Mouse (Mus musculus) heart, embryonic 14.5 days (tissue): ENCODE measurements around the gene Gjb3. TPM values are rescaled to one million over a fixed set of nuclear protein-coding genes. Genes with fewer than 3 reads are reported as not detected.

Source experiments
- ATAC-seq: fragments of 200-750 bp; cut with Nextera tagmentation; 2 replicates; pipeline ENCODE4 v1.8.0; 2017; ENCODE audit warnings: low read depth, moderate TSS enrichment; ENCODE audit not compliant: insufficient number of reproducible peaks, insufficient read depth, low FRiP score
- H3K27ac ChIP-seq, 2 experiments: fragments of 200-500 bp in 1 of 2; fragments of 300-500 bp in 1 of 2; sonication (generic) in 1 of 2; replicated peaks in 1 of 2; 2 replicates each; pipeline ENCODE4 v1.5.1; 2012 to 2014; ENCODE audit warnings: low read depth in 2 of 2, low read length in 2 of 2, control low read depth in 1 of 2, mild to moderate bottlenecking in 1 of 2, mixed read lengths in 1 of 2; ENCODE audit not compliant: control insufficient read depth in 1 of 2, insufficient read depth in 1 of 2
- H3K27me3 ChIP-seq: fragments of 300-500 bp; sonication (generic); 2 replicates; pipeline ENCODE4 v1.6.1; 2014; ENCODE audit warnings: mild to moderate bottlenecking, low read length, control low read depth; ENCODE audit not compliant: control insufficient read depth, insufficient read depth
- H3K36me3 ChIP-seq: fragments of 300-500 bp; sonication (generic); 2 replicates; pipeline ENCODE4 v1.6.1; 2014; ENCODE audit warnings: mild to moderate bottlenecking, control low read depth, low read length, mixed read lengths; ENCODE audit not compliant: control insufficient read depth, insufficient read depth
- H3K4me1 ChIP-seq, 2 experiments: fragments of 200-500 bp in 1 of 2; fragments of 300-500 bp in 1 of 2; sonication (generic) in 1 of 2; 2 replicates each; pipeline ENCODE4 v1.6.1; 2012 to 2014; ENCODE audit warnings: low read length in 2 of 2, control low read depth in 1 of 2, mixed read lengths in 1 of 2; ENCODE audit not compliant: control insufficient read depth in 2 of 2, insufficient read depth in 2 of 2
- H3K4me2 ChIP-seq: fragments of 300-500 bp; sonication (generic); 2 replicates; pipeline ENCODE4 v1.6.1; 2014; ENCODE audit warnings: mild to moderate bottlenecking, low read length
- H3K4me3 ChIP-seq, 2 experiments: fragments of 200-500 bp in 1 of 2; fragments of 300-500 bp in 1 of 2; sonication (generic) in 1 of 2; 2 replicates each; pipeline ENCODE4 v1.5.1; 2012 to 2014; ENCODE audit warnings: low read length in 2 of 2, mild to moderate bottlenecking in 2 of 2, control low read depth in 1 of 2, low read depth in 1 of 2, moderate library complexity in 1 of 2; ENCODE audit not compliant: control insufficient read depth in 1 of 2, insufficient read depth in 1 of 2
- H3K9ac ChIP-seq: fragments of 300-500 bp; sonication (generic); 2 replicates; pipeline ENCODE4 v1.6.1; 2014; ENCODE audit warnings: mild to moderate bottlenecking, low read length
- H3K9me3 ChIP-seq: fragments of 300-500 bp; sonication (generic); 2 replicates; pipeline ENCODE4 v1.6.1; 2016; ENCODE audit warnings: low read length, control low read depth; ENCODE audit not compliant: control insufficient read depth
- WGBS: fragments of 180-500 bp; shearing (Covaris S2); extraction: QIAGEN DNeasy Blood & Tissue Kit; methylation state at CpG from one replicate; pipeline ENCODE4 v1.1.7; 2014; 5-methylcytosine and 5-hydroxymethylcytosine counted together
- polyA plus RNA-seq: library from polyadenylated mRNA; unstranded; fragments of >200 nt; fragmentation: Nextera tagmentation; extraction: Ambion mirVana; gene quantifications from 2 replicates; pipeline ENCODE4 v1.2.1, GENCODE M21; 2014

Gene Gjb3
- 0.12 TPM in 1 of 2 replicates, not detected in the other for polyA plus RNA-seq

GRCm38 (mm10) chr4:127330181-127331100 lies at the start of gene Gjb3:
Gene Gjb3 (minus strand): TSS chr4:127330844.
- no peak for ATAC-seq
- 2% methylated on average over 48 of the region's 49 CpGs for WGBS
- Histone ChIP-seq H3K27ac (no peak within 1 kb of the TSS), H3K9me3 (no peaks in the 10 kb centered on the region), H3K4me3 (peak within 1 kb of the TSS in 1 of 2 experiments; percentile 13; a peak in 2 of 4 replicates), H3K9ac (no peak within 1 kb of the TSS), H3K4me2 (peak within 1 kb of the TSS; percentile 53), H3K4me1 (peaks cover 5 to 10% of the 10 kb centered on the region in 2 experiments; a peak in 3 of 4 replicates), H3K27me3 (peaks cover 71% of the 10 kb centered on the region), H3K36me3 (no peaks in the 10 kb centered on the region)

GRCm38 (mm10) chr4:127377344-127377743 lies 46.7 kb upstream of the Gjb3 start:
- H3K9ac ChIP-seq: no peak overlapping the region
- H3K9me3 ChIP-seq: no peaks in the 10 kb centered on the region
- WGBS: 33% methylated on average over 4 of the region's 4 CpGs
- H3K4me3 ChIP-seq: no peak overlapping the region
- H3K4me2 ChIP-seq: no peak overlapping the region
- H3K4me1 ChIP-seq: peaks cover 11 to 18% of the 10 kb centered on the region in 2 experiments
- no peaks in the 10 kb centered on the region for H3K36me3 ChIP-seq
- H3K27ac ChIP-seq: no peak overlapping the region
- no peak for ATAC-seq
- H3K27me3 ChIP-seq: no peaks in the 10 kb centered on the region

- no peak overlapping the region for H3K4me3 ChIP-seq
- H3K9ac ChIP-seq: no peak overlapping the region
- H3K9me3 ChIP-seq: no peaks in the 10 kb centered on the region
- no peak overlapping the region for H3K4me2 ChIP-seq
- H3K36me3 ChIP-seq: no peaks in the 10 kb centered on the region
- H3K27me3 ChIP-seq: no peaks in the 10 kb centered on the region
- ATAC-seq: no peak
- WGBS: 72% methylated on average over 17 of the region's 17 CpGs
- H3K4me1 ChIP-seq: peaks cover 14 to 25% of the 10 kb centered on the region in 2 experiments
- no peak overlapping the region for H3K27ac ChIP-seq
These were observed 45.0 kb upstream of the Gjb3 start for GRCm38 (mm10) chr4:127375541-127376177.

GRCm38 (mm10) chr4:127374645-127375044 lies 44.0 kb upstream of the Gjb3 start:
- H3K27ac ChIP-seq: no peak overlapping the region
- no peaks in the 10 kb centered on the region for H3K36me3 ChIP-seq
- H3K4me3 ChIP-seq: no peak overlapping the region
- no peaks in the 10 kb centered on the region for H3K9me3 ChIP-seq
- no peak overlapping the region for H3K4me2 ChIP-seq
- no peaks in the 10 kb centered on the region for H3K27me3 ChIP-seq
- WGBS: 78% methylated on average over 4 of the region's 4 CpGs
- no peak overlapping the region for H3K9ac ChIP-seq
- peaks cover 14 to 25% of the 10 kb centered on the region in 2 experiments for H3K4me1 ChIP-seq
- no peak for ATAC-seq

GRCm38 (mm10) chr4:127373491-127373890 lies 42.8 kb upstream of the Gjb3 start:
- WGBS: 32% methylated on average over 8 of the region's 8 CpGs

GRCm38 (mm10) chr4:127371546-127371945 lies 40.9 kb upstream of the Gjb3 start:
- no peak for ATAC-seq
- Histone ChIP-seq H3K9me3 (no peaks in the 10 kb centered on the region), H3K27ac (peak overlapping the region; percentile 17 to 33; a peak in 1 of 4 replicates), H3K36me3 (no peaks in the 10 kb centered on the region), H3K4me1 (peaks cover 18 to 30% of the 10 kb centered on the region in 2 experiments), H3K9ac (no peak overlapping the region), H3K4me2 (no peak overlapping the region), H3K27me3 (peaks cover 6% of the 10 kb centered on the region; the same call in 1 of the 2 replicates), H3K4me3 (no peak overlapping the region)
- 37% methylated on average over 5 of the region's 5 CpGs for WGBS

More at GRCm38 (mm10) chr4:127373491-127373890, 42.8 kb upstream of the Gjb3 start:
- Histone ChIP-seq H3K36me3 (no peaks in the 10 kb centered on the region), H3K4me2 (no peak overlapping the region), H3K4me3 (no peak overlapping the region), H3K27ac (no peak overlapping the region), H3K4me1 (peaks cover 18 to 25% of the 10 kb centered on the region in 2 experiments), H3K9me3 (no peaks in the 10 kb centered on the region), H3K9ac (no peak overlapping the region), H3K27me3 (peaks cover 6% of the 10 kb centered on the region; the same call in 1 of the 2 replicates)
- ATAC-seq: no peak

GRCm38 (mm10) chr4:127370447-127370846 lies 39.8 kb upstream of the Gjb3 start:
- no peak overlapping the region for H3K27ac ChIP-seq
- H3K27me3 ChIP-seq: peaks cover 6% of the 10 kb centered on the region; the same call in 1 of the 2 replicates
- H3K9ac ChIP-seq: no peak overlapping the region
- H3K9me3 ChIP-seq: no peaks in the 10 kb centered on the region
- no peak overlapping the region for H3K4me2 ChIP-seq
- no peaks in the 10 kb centered on the region for H3K36me3 ChIP-seq
- no peak overlapping the region for H3K4me3 ChIP-seq
- WGBS: 65% methylated on average over 2 of the region's 2 CpGs
- peaks cover 18 to 29% of the 10 kb centered on the region in 2 experiments for H3K4me1 ChIP-seq
- ATAC-seq: no peak
